Mouse (Mus musculus): Measurements from ENCODE around the gene Fnip2. TPM values are rescaled to one million over a fixed set of nuclear protein-coding genes. Genes with fewer than 3 reads are reported as not detected.
A peak's percentile ranks its signal among the peaks of the same experiment; 100 is the strongest.

Gene Fnip2
- polyA plus RNA-seq, 1 experiment from 2014 or later = 7.4 TPM

DNA sequence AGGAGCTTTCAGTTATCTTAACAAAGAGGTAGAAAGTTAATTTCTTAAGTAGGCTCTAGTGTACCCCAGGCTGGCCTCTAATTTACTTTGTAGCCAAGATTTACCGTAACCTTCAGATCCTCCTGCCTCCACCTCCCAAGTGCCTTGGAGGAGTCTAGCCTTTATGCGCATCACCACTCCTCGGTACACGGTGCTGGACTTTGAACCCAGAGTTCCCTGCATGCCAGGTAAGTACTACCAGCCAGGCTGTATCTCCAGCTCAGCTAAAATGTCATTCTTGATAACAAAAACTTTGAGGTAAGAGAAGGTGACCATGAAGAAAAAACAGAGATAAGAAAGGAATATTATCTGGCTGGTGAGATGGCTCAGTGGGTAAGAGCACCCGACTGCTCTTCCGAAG, 7.0 kb downstream of the Fnip2 start:
- no peak for ATAC-seq (ENCODE audit: insufficient number of reproducible peaks, insufficient read depth, low FRiP score, low read depth)

DNA sequence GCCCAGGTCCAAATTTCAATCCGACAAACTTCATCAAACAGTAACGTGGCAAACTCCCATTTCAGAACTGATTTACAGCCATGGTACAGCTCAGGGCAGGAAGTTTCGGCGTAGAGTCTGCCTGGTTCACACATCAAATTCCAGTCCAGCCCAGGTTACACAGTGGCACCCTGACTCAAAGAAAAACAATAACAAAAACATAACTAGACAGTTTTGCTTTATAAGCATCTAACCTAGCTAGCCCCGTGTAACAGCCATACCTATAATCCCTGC, 7.9 kb downstream of the Fnip2 start:
- Histone ChIP-seq H3K36me3 (ENCODE audit: control insufficient read depth, insufficient read depth, low read length) (no peaks in the 10 kb centered on the region), H3K9me3 (ENCODE audit: control insufficient read depth, low read depth, low read length) (no peaks in the 10 kb centered on the region), H3K27me3 (ENCODE audit: control insufficient read depth, insufficient read depth, low read length) (no peaks in the 10 kb centered on the region), H3K27ac (ENCODE audit: low read length) (no peak overlapping the region; the same call in 1 of the 2 replicates), H3K4me3 (ENCODE audit: low read depth, low read length) (no peak overlapping the region), H3K9ac (replicated peaks; ENCODE audit: low read depth, low read length) (no peak overlapping the region), H3K4me1 (ENCODE audit: control insufficient read depth, insufficient read depth, low read length) (0 out of 2 replicates have a peak, but pooled peaks cover 3% of the 10 kb centered on the region), H3K4me2 (replicated peaks; ENCODE audit: low read depth, low read length) (no peak overlapping the region)
- ATAC-seq (ENCODE audit: insufficient number of reproducible peaks, insufficient read depth, low FRiP score, low read depth) = no peak
- WGBS = 76% methylated on average over 5 of the region's 5 CpGs

More for the DNA sequence above, 7.0 kb downstream of the Fnip2 start:
- Histone ChIP-seq H3K9ac (replicated peaks; ENCODE audit: low read depth, low read length) (no peak overlapping the region), H3K36me3 (ENCODE audit: control insufficient read depth, insufficient read depth, low read length) (no peaks in the 10 kb centered on the region), H3K4me1 (ENCODE audit: control insufficient read depth, insufficient read depth, low read length) (0 out of 2 replicates have a peak, but pooled peaks cover 3% of the 10 kb centered on the region), H3K27me3 (ENCODE audit: control insufficient read depth, insufficient read depth, low read length) (no peaks in the 10 kb centered on the region), H3K9me3 (ENCODE audit: control insufficient read depth, low read depth, low read length) (no peaks in the 10 kb centered on the region), H3K27ac (ENCODE audit: low read length) (no peak overlapping the region), H3K4me2 (replicated peaks; ENCODE audit: low read depth, low read length) (no peak overlapping the region), H3K4me3 (ENCODE audit: low read depth, low read length) (no peak overlapping the region)
- 95% methylated on average over 6 of the region's 6 CpGs for WGBS

DNA sequence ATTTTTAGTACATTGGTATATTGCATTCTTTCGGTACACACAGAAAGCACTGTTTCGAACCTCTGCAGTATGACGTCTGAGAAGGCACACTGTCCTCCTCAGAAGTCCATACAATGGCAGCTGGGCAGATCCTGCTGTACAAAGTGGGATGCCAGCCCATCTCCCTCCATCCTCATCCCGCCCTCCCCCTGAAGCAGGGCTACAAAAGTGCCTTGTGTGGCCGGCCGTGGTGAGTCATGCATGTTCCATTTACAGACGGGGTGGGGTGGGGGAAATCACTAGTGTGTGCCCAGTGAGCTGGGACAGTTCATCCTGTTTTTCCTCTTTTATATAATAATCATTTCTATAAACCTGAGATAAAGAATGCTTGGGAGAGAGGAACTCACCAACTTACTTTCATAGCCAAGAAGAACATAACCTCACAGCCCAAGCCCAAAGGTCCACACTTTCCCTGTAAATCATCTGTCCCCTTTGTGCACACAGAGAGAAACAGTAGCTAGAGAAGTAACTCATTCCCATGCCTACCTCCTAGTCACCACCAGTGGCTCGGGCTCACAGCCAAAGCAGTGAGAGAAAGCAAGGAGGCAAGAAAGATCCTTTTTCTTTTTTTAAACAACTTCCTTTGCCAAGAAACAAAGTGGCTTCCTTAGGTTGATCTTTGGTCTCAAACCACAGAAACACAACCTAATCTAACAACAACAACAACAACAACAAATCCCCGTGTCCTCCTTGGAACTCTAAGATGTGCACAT, 8.4 kb downstream of the Fnip2 start:
- H3K9me3 ChIP-seq (ENCODE audit: control insufficient read depth, low read depth, low read length) = no peaks in the 10 kb centered on the region
- no peak overlapping the region for H3K4me3 ChIP-seq (ENCODE audit: low read depth, low read length)
- no peak overlapping the region for H3K9ac ChIP-seq (replicated peaks; ENCODE audit: low read depth, low read length)
- H3K27me3 ChIP-seq (ENCODE audit: control insufficient read depth, insufficient read depth, low read length) = no peaks in the 10 kb centered on the region
- 77% methylated on average over 9 of the region's 9 CpGs for WGBS
- no peak overlapping the region; the same call in 1 of the 2 replicates for H3K27ac ChIP-seq (ENCODE audit: low read length)
- no peak overlapping the region for H3K4me2 ChIP-seq (replicated peaks; ENCODE audit: low read depth, low read length)
- no peaks in the 10 kb centered on the region for H3K36me3 ChIP-seq (ENCODE audit: control insufficient read depth, insufficient read depth, low read length)
- peak; percentile 56; the same call in 1 of the 2 replicates for ATAC-seq (ENCODE audit: insufficient number of reproducible peaks, insufficient read depth, low FRiP score, low read depth)
- H3K4me1 ChIP-seq (ENCODE audit: control insufficient read depth, insufficient read depth, low read length) = 0 out of 2 replicates have a peak, but pooled peaks cover 3% of the 10 kb centered on the region

DNA sequence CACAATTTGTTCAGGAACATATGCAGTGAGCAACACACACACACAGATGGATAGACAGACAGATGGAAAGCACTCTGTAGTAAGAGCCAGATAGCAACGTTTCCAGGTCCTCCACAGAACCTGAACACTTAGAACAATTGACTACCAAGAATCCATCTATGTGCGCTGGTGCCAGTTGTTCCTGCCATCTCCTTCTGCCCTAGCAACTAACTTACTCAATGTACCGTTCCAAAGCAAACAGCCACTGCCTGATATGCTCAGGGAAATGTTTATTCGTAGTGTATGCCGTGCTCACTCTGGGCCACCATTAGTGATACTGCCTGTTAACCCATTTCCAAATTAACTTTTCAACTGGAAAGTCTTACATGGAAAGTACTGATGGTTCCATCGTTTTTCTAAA, 12.5 kb downstream of the Fnip2 start:
- Histone ChIP-seq H3K27ac (ENCODE audit: low read length) (no peak overlapping the region), H3K9ac (replicated peaks; ENCODE audit: low read depth, low read length) (no peak overlapping the region), H3K4me2 (replicated peaks; ENCODE audit: low read depth, low read length) (no peak overlapping the region), H3K4me1 (ENCODE audit: control insufficient read depth, insufficient read depth, low read length) (0 out of 2 replicates have a peak, but pooled peaks cover 3% of the 10 kb centered on the region), H3K4me3 (ENCODE audit: low read depth, low read length) (no peak overlapping the region), H3K9me3 (ENCODE audit: control insufficient read depth, low read depth, low read length) (no peaks in the 10 kb centered on the region), H3K27me3 (ENCODE audit: control insufficient read depth, insufficient read depth, low read length) (no peaks in the 10 kb centered on the region), H3K36me3 (ENCODE audit: control insufficient read depth, insufficient read depth, low read length) (no peaks in the 10 kb centered on the region)
- 79% methylated on average over 6 of the region's 6 CpGs for WGBS
- no peak for ATAC-seq (ENCODE audit: insufficient number of reproducible peaks, insufficient read depth, low FRiP score, low read depth)

DNA sequence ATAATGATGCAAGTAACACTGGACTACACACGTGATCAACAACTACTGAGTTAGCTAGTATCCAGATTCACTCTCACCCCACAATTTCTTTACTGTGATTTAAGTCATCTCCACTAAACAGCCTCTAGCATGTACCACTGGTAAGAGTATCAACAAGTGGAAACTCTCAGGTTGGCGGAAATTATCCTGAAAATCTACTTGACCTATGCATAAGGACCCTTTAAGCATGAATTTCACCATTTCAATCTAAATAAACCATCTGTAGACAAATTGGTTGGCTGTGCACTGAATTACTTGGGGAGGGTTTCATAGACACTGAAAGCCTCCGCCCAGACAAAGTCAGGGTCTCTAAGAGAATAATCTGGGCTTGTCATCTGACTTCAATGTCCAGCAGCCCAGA, 13.8 kb downstream of the Fnip2 start:
- WGBS = 84% methylated on average over 3 of the region's 3 CpGs
- Histone ChIP-seq H3K27me3 (ENCODE audit: control insufficient read depth, insufficient read depth, low read length) (no peaks in the 10 kb centered on the region), H3K27ac (ENCODE audit: low read length) (no peak overlapping the region), H3K4me1 (ENCODE audit: control insufficient read depth, insufficient read depth, low read length) (no peaks in the 10 kb centered on the region), H3K9ac (replicated peaks; ENCODE audit: low read depth, low read length) (no peak overlapping the region), H3K4me3 (ENCODE audit: low read depth, low read length) (no peak overlapping the region), H3K4me2 (replicated peaks; ENCODE audit: low read depth, low read length) (no peak overlapping the region), H3K9me3 (ENCODE audit: control insufficient read depth, low read depth, low read length) (no peaks in the 10 kb centered on the region), H3K36me3 (ENCODE audit: control insufficient read depth, insufficient read depth, low read length) (no peaks in the 10 kb centered on the region)
- ATAC-seq (ENCODE audit: insufficient number of reproducible peaks, insufficient read depth, low FRiP score, low read depth) = no peak

DNA sequence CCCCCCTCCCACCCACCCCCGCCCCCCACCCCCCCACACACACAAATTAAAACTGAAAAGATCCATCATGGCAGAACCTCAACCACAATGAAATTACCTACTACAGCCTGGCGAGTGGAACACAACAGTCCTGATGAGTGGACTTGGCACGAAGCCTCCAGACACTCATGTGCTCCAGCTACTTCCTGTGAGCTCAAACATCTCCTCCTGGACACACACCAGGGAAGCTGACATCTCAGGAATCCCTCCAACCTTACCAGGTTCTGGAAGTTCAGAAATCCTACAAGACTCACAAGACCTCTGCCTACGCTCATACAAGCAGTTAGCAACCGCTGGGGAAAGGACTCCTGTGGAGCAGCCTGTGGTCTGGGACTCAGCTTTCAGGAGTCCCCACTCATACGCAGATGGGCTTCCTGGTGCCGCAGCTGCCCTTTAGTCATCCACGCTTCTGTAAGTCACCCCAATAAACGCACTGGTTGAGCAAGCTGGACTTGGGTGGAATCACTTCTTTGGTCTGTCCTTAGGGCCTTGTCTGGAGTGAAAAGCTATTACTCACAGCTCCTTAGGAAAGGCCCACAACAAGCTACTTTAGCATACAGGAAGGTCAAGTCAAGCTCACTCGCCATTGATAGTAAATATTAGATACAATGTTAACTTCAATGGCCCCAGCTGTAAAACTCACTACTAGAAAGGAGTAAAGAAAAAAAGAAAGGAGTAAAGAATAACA, 15.6 kb downstream of the Fnip2 start:
- Histone ChIP-seq H3K36me3 (ENCODE audit: control insufficient read depth, insufficient read depth, low read length) (no peaks in the 10 kb centered on the region), H3K9ac (replicated peaks; ENCODE audit: low read depth, low read length) (no peak overlapping the region), H3K27ac (ENCODE audit: low read length) (no peak overlapping the region), H3K4me1 (ENCODE audit: control insufficient read depth, insufficient read depth, low read length) (no peaks in the 10 kb centered on the region), H3K4me2 (replicated peaks; ENCODE audit: low read depth, low read length) (no peak overlapping the region), H3K9me3 (ENCODE audit: control insufficient read depth, low read depth, low read length) (no peaks in the 10 kb centered on the region), H3K27me3 (ENCODE audit: control insufficient read depth, insufficient read depth, low read length) (no peaks in the 10 kb centered on the region), H3K4me3 (ENCODE audit: low read depth, low read length) (no peak overlapping the region)
- 78% methylated on average over 10 of the region's 10 CpGs for WGBS
- ATAC-seq (ENCODE audit: insufficient number of reproducible peaks, insufficient read depth, low FRiP score, low read depth) = no peak

DNA sequence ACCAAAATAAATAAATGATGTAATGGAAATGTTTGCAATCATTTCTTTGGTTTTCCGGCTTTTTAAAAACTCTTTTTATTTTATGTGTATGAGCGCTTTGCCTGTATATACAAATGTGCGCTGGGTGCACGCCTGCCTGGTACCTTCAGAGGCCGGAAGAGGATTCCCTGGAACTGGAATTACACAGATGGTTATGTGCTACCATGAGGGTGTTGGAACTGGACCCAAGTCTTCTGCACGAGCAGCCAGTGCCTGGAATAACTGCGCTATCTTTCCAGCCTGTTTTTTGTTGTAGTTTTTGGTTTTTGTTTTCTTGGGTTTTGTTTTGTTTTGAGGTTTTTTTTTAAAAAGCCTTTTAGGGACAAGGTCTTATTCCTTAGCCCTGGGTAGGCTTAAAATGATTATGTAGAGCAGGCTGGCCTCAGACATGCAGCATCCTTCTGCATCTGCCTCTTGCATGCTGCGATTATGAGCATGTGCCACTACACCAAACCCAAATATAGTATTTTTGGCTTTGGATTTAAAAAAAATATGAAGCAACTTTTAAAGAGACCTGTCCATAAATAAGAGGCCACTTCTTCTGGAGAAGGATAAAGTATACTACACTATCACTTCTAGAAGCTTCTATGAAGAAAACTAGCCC, 17.7 kb downstream of the Fnip2 start:
- WGBS = 90% methylated on average over 8 of the region's 8 CpGs
- Histone ChIP-seq H3K27me3 (ENCODE audit: control insufficient read depth, insufficient read depth, low read length) (no peaks in the 10 kb centered on the region), H3K9ac (replicated peaks; ENCODE audit: low read depth, low read length) (no peak overlapping the region), H3K9me3 (ENCODE audit: control insufficient read depth, low read depth, low read length) (no peaks in the 10 kb centered on the region), H3K4me1 (ENCODE audit: control insufficient read depth, insufficient read depth, low read length) (no peaks in the 10 kb centered on the region), H3K27ac (ENCODE audit: low read length) (no peak overlapping the region), H3K4me3 (ENCODE audit: low read depth, low read length) (no peak overlapping the region), H3K4me2 (replicated peaks; ENCODE audit: low read depth, low read length) (no peak overlapping the region), H3K36me3 (ENCODE audit: control insufficient read depth, insufficient read depth, low read length) (no peaks in the 10 kb centered on the region)
- ATAC-seq (ENCODE audit: insufficient number of reproducible peaks, insufficient read depth, low FRiP score, low read depth) = no peak

DNA sequence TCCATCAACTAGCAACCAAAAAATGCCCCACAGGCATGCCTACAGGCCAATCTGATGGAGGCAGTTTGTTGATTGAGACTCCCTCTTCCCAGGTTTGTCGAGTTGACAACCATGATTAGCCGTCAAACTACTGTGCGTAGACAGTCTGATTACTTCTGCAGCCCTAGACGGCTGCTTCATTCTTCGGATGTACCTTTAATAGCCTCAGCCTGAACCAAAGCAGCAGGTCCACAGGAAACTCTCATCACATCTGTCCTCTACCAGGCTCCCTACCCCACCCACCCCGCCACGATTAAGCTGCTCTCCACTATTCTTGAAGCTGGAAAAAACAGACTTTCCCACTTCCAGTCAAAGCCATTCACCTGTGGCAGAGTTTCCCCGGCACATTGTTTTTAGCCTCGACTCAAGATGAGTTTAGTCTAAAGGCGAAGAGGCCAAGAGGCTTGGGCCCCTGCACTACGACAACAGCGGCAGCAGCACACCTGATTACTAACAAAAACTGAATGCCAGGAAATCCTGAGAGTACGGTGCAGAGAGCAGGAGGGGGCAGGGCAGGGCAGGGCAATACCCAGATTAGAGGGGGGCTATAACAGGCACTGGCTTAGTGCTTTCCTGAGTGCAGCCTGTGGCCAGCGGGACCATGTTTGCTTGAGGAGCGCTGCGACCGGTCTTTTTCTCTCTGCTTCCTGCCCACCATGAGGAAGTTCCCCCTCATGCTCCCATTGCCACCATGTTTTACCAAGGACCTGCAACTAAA, 18.7 kb downstream of the Fnip2 start:
- Histone ChIP-seq H3K4me2 (replicated peaks; ENCODE audit: low read depth, low read length) (no peak overlapping the region), H3K9ac (replicated peaks; ENCODE audit: low read depth, low read length) (no peak overlapping the region), H3K4me1 (ENCODE audit: control insufficient read depth, insufficient read depth, low read length) (no peaks in the 10 kb centered on the region), H3K36me3 (ENCODE audit: control insufficient read depth, insufficient read depth, low read length) (no peaks in the 10 kb centered on the region), H3K27me3 (ENCODE audit: control insufficient read depth, insufficient read depth, low read length) (no peaks in the 10 kb centered on the region), H3K4me3 (ENCODE audit: low read depth, low read length) (no peak overlapping the region), H3K9me3 (ENCODE audit: control insufficient read depth, low read depth, low read length) (no peaks in the 10 kb centered on the region), H3K27ac (ENCODE audit: low read length) (no peak overlapping the region)
- 80% methylated on average over 17 of the region's 17 CpGs for WGBS
- ATAC-seq (ENCODE audit: insufficient number of reproducible peaks, insufficient read depth, low FRiP score, low read depth) = no peak

Measured in stomach, embryonic 14.5 days (tissue).